Mouse (Mus musculus) hindbrain, embryonic 12.5 days (tissue): ENCODE data around the gene Zcchc10. TPM values are rescaled to one million over a fixed set of nuclear protein-coding genes. Genes with fewer than 3 reads are reported as not detected.
"Not testable (repeated sequence)": the region's sequence is repeated elsewhere in the genome, so short reads cannot be mapped to it uniquely, and the experiment has no call there.

Experiments used
- ATAC-seq: fragments of 200-750 bp; cut with Nextera tagmentation; 2 replicates; pipeline ENCODE4 v1.8.0; 2017; ENCODE audit warnings: moderate TSS enrichment; ENCODE audit not compliant: low FRiP score
- H3K27ac ChIP-seq: fragments of 300-500 bp; sonication (generic); 2 replicates; pipeline ENCODE4 v1.5.1; 2016; ENCODE audit warnings: mild to moderate bottlenecking
- H3K27me3 ChIP-seq: fragments of 300-500 bp; sonication (generic); 2 replicates; pipeline ENCODE4 v1.6.1; 2016; ENCODE audit warnings: mild to moderate bottlenecking
- H3K36me3 ChIP-seq: fragments of 300-500 bp; sonication (generic); 2 replicates; pipeline ENCODE4 v1.6.1; 2016; ENCODE audit warnings: mild to moderate bottlenecking
- H3K4me1 ChIP-seq: fragments of 300-500 bp; sonication (generic); 2 replicates; pipeline ENCODE4 v1.6.1; 2016
- H3K4me2 ChIP-seq: fragments of 300-500 bp; sonication (generic); replicated peaks from 2 replicates; pipeline ENCODE4 v1.6.1; 2016; ENCODE audit warnings: mild to moderate bottlenecking
- H3K4me3 ChIP-seq: fragments of 300-500 bp; sonication (generic); 2 replicates; pipeline ENCODE4 v1.5.1; 2016; ENCODE audit warnings: mild to moderate bottlenecking
- H3K9ac ChIP-seq: fragments of 300-500 bp; sonication (generic); 2 replicates; pipeline ENCODE4 v1.6.1; 2016; ENCODE audit warnings: mild to moderate bottlenecking, moderate library complexity
- H3K9me3 ChIP-seq: fragments of 300-500 bp; sonication (generic); replicated peaks from 2 replicates; pipeline ENCODE4 v1.6.1; 2016; ENCODE audit warnings: mild to moderate bottlenecking
- WGBS: fragments of 180-500 bp; shearing (Covaris S2); methylation state at CpG from one replicate; pipeline ENCODE4 v1.1.7; 2016; 5-methylcytosine and 5-hydroxymethylcytosine counted together
- polyA plus RNA-seq: library from polyadenylated mRNA; unstranded; fragments of >200 nt; fragmentation: Nextera tagmentation; extraction: Ambion mirVana; gene quantifications from 2 replicates; pipeline ENCODE4 v1.2.1, GENCODE M21; 2016

The Zcchc10 gene
- polyA plus RNA-seq, 1 experiment from 2014 or later: 17.4 TPM

GRCm38 (mm10) chr11:53301167-53301515 is 23.3 kb upstream of the Zcchc10 start:
- H3K27ac ChIP-seq: peak overlapping the region; percentile 96
- no peaks in the 10 kb centered on the region for H3K9me3 ChIP-seq
- no peak for ATAC-seq
- H3K27me3 ChIP-seq: no peaks in the 10 kb centered on the region
- H3K4me3 ChIP-seq: peak overlapping the region; percentile 100
- H3K4me2 ChIP-seq: peak overlapping the region; percentile 78
- peak overlapping the region; percentile 70 for H3K9ac ChIP-seq
- 0 out of 2 replicates have a peak, but pooled peaks cover 3% of the 10 kb centered on the region for H3K36me3 ChIP-seq
- WGBS: 61% methylated on average over 9 of the region's 9 CpGs
- peaks cover 28% of the 10 kb centered on the region for H3K4me1 ChIP-seq

GRCm38 (mm10) chr11:53304044-53304840 is 20.2 kb upstream of the Zcchc10 start:
- Histone ChIP-seq H3K4me1 (peaks cover 12% of the 10 kb centered on the region), H3K9me3 (no peaks in the 10 kb centered on the region), H3K27me3 (no peaks in the 10 kb centered on the region), H3K9ac (no peak overlapping the region), H3K4me2 (no peak overlapping the region), H3K27ac (no peak overlapping the region), H3K4me3 (no peak overlapping the region), H3K36me3 (no peaks in the 10 kb centered on the region)
- ATAC-seq: no peak
- WGBS: 85% methylated on average over 14 of the region's 14 CpGs

- no peak overlapping the region for H3K4me2 ChIP-seq
- H3K4me1 ChIP-seq: 0 out of 2 replicates have a peak, but pooled peaks cover 3% of the 10 kb centered on the region
- H3K9ac ChIP-seq: no peak overlapping the region
- H3K27me3 ChIP-seq: no peaks in the 10 kb centered on the region
- H3K27ac ChIP-seq: no peak overlapping the region
- no peaks in the 10 kb centered on the region for H3K9me3 ChIP-seq
- no peak for ATAC-seq
- no peak overlapping the region for H3K4me3 ChIP-seq
- 88% methylated on average over 2 of the region's 2 CpGs for WGBS
- no peaks in the 10 kb centered on the region for H3K36me3 ChIP-seq
Measured at GRCm38 (mm10) chr11:53306965-53307364, 17.5 kb upstream of the Zcchc10 start.

GRCm38 (mm10) chr11:53307558-53308065 is 16.9 kb upstream of the Zcchc10 start:
- Histone ChIP-seq H3K27ac (no peak overlapping the region), H3K4me3 (no peak overlapping the region), H3K4me1 (0 out of 2 replicates have a peak, but pooled peaks cover 3% of the 10 kb centered on the region), H3K4me2 (no peak overlapping the region), H3K36me3 (no peaks in the 10 kb centered on the region), H3K9me3 (no peaks in the 10 kb centered on the region), H3K9ac (no peak overlapping the region), H3K27me3 (no peaks in the 10 kb centered on the region)
- ATAC-seq: no peak
- 71% methylated on average over 10 of the region's 10 CpGs for WGBS

GRCm38 (mm10) chr11:53308251-53308864 is 16.1 kb upstream of the Zcchc10 start:
- H3K36me3 ChIP-seq: no peaks in the 10 kb centered on the region
- no peak overlapping the region for H3K9ac ChIP-seq
- no peak overlapping the region for H3K4me2 ChIP-seq
- no peaks in the 10 kb centered on the region for H3K27me3 ChIP-seq
- H3K27ac ChIP-seq: no peak overlapping the region
- H3K9me3 ChIP-seq: no peaks in the 10 kb centered on the region
- H3K4me3 ChIP-seq: no peak overlapping the region
- no peak for ATAC-seq
- H3K4me1 ChIP-seq: 0 out of 2 replicates have a peak, but pooled peaks cover 3% of the 10 kb centered on the region

- H3K4me1 ChIP-seq: 0 out of 2 replicates have a peak, but pooled peaks cover 3% of the 10 kb centered on the region
- H3K4me2 ChIP-seq: no peak overlapping the region
- WGBS: 57% methylated on average over 2 of the region's 2 CpGs
- no peak for ATAC-seq
- H3K4me3 ChIP-seq: no peak overlapping the region
- no peaks in the 10 kb centered on the region for H3K9me3 ChIP-seq
- no peaks in the 10 kb centered on the region for H3K36me3 ChIP-seq
- no peaks in the 10 kb centered on the region for H3K27me3 ChIP-seq
- H3K9ac ChIP-seq: no peak overlapping the region
- H3K27ac ChIP-seq: no peak overlapping the region
Measured at GRCm38 (mm10) chr11:53308884-53309310, 15.6 kb upstream of the Zcchc10 start.

- Histone ChIP-seq H3K4me1 (0 out of 2 replicates have a peak, but pooled peaks cover 3% of the 10 kb centered on the region), H3K9me3 (no peaks in the 10 kb centered on the region), H3K27me3 (no peaks in the 10 kb centered on the region), H3K27ac (no peak overlapping the region), H3K9ac (no peak overlapping the region), H3K4me2 (no peak overlapping the region), H3K36me3 (no peaks in the 10 kb centered on the region), H3K4me3 (no peak overlapping the region)
- WGBS: 47% methylated on average over 1 of the region's 1 CpGs
- ATAC-seq: no peak
Measured at GRCm38 (mm10) chr11:53311385-53311784, 13.1 kb upstream of the Zcchc10 start.

- not testable (repeated sequence) for H3K4me1 ChIP-seq, H3K27me3 ChIP-seq, H3K27ac ChIP-seq, ATAC-seq, H3K4me2 ChIP-seq, H3K9ac ChIP-seq, H3K9me3 ChIP-seq, H3K4me3 ChIP-seq, H3K36me3 ChIP-seq
- WGBS: 90% methylated on average over 1 of the region's 1 CpGs
Measured at GRCm38 (mm10) chr11:53312823-53313222, 11.7 kb upstream of the Zcchc10 start.

GRCm38 (mm10) chr11:53314770-53315173 is 9.7 kb upstream of the Zcchc10 start:
- H3K27ac ChIP-seq: no peak overlapping the region
- H3K9ac ChIP-seq: no peak overlapping the region
- 78% methylated on average over 1 of the region's 1 CpGs for WGBS
- no peak for ATAC-seq
- H3K27me3 ChIP-seq: no peaks in the 10 kb centered on the region
- H3K36me3 ChIP-seq: no peaks in the 10 kb centered on the region
- no peak overlapping the region for H3K4me3 ChIP-seq
- H3K4me1 ChIP-seq: no peaks in the 10 kb centered on the region
- H3K4me2 ChIP-seq: no peak overlapping the region
- no peaks in the 10 kb centered on the region for H3K9me3 ChIP-seq

- Histone ChIP-seq H3K4me2 (no peak overlapping the region), H3K4me1 (no peaks in the 10 kb centered on the region), H3K9me3 (no peaks in the 10 kb centered on the region), H3K27me3 (no peaks in the 10 kb centered on the region), H3K36me3 (no peaks in the 10 kb centered on the region), H3K4me3 (no peak overlapping the region), H3K27ac (no peak overlapping the region), H3K9ac (no peak overlapping the region)
- no peak for ATAC-seq
- 48% methylated on average over 6 of the region's 6 CpGs for WGBS
Measured at GRCm38 (mm10) chr11:53316996-53317395, 7.5 kb upstream of the Zcchc10 start.

- no peak for ATAC-seq
- Histone ChIP-seq H3K9ac (no peak overlapping the region), H3K4me2 (no peak overlapping the region), H3K4me3 (no peak overlapping the region), H3K36me3 (no peaks in the 10 kb centered on the region), H3K27ac (no peak overlapping the region), H3K9me3 (no peaks in the 10 kb centered on the region), H3K4me1 (no peaks in the 10 kb centered on the region), H3K27me3 (no peaks in the 10 kb centered on the region)
- 82% methylated on average over 7 of the region's 7 CpGs for WGBS
Measured at GRCm38 (mm10) chr11:53318041-53318440, 6.4 kb upstream of the Zcchc10 start.

GRCm38 (mm10) chr11:53318568-53318967 is 5.9 kb upstream of the Zcchc10 start:
- not testable (repeated sequence) for H3K27ac ChIP-seq, H3K4me2 ChIP-seq, H3K9ac ChIP-seq, H3K27me3 ChIP-seq, H3K4me1 ChIP-seq, H3K36me3 ChIP-seq, H3K4me3 ChIP-seq, H3K9me3 ChIP-seq, ATAC-seq
- 90% methylated on average over 3 of the region's 3 CpGs for WGBS
